Mouse (Mus musculus) ES-E14 (cell line): ENCODE results near the gene Nuak1.

ENCODE experiments used
- CHD2 ChIP-seq: IDR thresholded peaks from 2 replicates; pipeline ENCODE4 v1.6.1; 2014; ENCODE audit warnings: mild to moderate bottlenecking, low read depth, low read length, inconsistent platforms
- HCFC1 ChIP-seq: IDR thresholded peaks from 2 replicates; pipeline ENCODE4 v1.6.1; 2012; ENCODE audit warnings: low read length, inconsistent platforms, borderline replicate concordance; ENCODE audit not compliant: insufficient read depth
- MAFK ChIP-seq: IDR thresholded peaks from 2 replicates; pipeline ENCODE4 v1.6.1; 2014; ENCODE audit warnings: mild to moderate bottlenecking, low read depth, low read length, inconsistent platforms; ENCODE audit not compliant: insufficient read depth
- ZC3H11A ChIP-seq: IDR thresholded peaks from 2 replicates; pipeline ENCODE4 v1.6.1; 2012; ENCODE audit warnings: low read depth, mild to moderate bottlenecking, inconsistent platforms, low read length, borderline replicate concordance
- ZNF384 ChIP-seq: IDR thresholded peaks from 2 replicates; pipeline ENCODE4 v1.6.1; 2012; ENCODE audit warnings: low read depth, low read length, inconsistent platforms

DNA sequence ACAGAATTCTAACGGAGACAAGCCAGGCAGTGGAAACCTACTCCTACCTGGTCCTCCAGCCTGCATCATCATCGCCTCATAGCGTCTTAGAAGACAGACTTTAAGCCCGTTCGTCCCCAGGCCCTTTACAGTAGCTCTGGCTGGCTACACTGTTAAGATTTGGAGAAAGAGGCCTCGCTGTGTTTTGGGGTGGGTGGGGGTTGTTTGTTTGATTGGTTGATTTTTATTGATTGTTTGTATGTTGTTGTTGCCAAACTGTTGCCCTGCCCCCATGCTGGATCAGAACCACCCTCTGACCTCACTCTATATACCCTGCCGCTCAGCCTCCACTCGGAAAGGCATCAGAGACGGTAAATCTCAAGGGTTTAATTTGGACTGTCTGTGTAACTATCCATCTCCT, 55.6 kb downstream of the Nuak1 start:
- TF ChIP-seq ZC3H11A (no peak), CHD2 (no peak), ZNF384 (no peak), MAFK (no peak), HCFC1 (no peak)
